Mouse (Mus musculus) heart, embryonic 16.5 days (tissue): ENCODE results near the gene Gm20721. TPM values are rescaled to one million over a fixed set of nuclear protein-coding genes. Genes with fewer than 3 reads are reported as not detected.

ENCODE experiments used
- ATAC-seq: fragments of 200-750 bp; cut with Nextera tagmentation; replicated peaks from 2 replicates; pipeline ENCODE4 v1.8.0; 2017; ENCODE audit warnings: moderate number of reproducible peaks; ENCODE audit not compliant: insufficient read depth, low FRiP score; ENCODE audit errors: extremely low read depth
- H3K27ac ChIP-seq: fragments of 300-500 bp; sonication (generic); 2 replicates; pipeline ENCODE4 v1.5.1; 2014; ENCODE audit warnings: mild to moderate bottlenecking, low read length, control low read depth, moderate library complexity
- H3K27me3 ChIP-seq: fragments of 300-500 bp; sonication (generic); 2 replicates; pipeline ENCODE4 v1.6.1; 2014; ENCODE audit warnings: low read length, mixed read lengths; ENCODE audit not compliant: control insufficient read depth, insufficient read depth
- H3K36me3 ChIP-seq: fragments of 300-500 bp; sonication (generic); 2 replicates; pipeline ENCODE4 v1.6.1; 2014; ENCODE audit not compliant: control insufficient read depth, insufficient read depth
- H3K4me1 ChIP-seq: fragments of 300-500 bp; sonication (generic); 2 replicates; pipeline ENCODE4 v1.6.1; 2014; ENCODE audit warnings: low read length, mixed read lengths; ENCODE audit not compliant: control insufficient read depth, insufficient read depth
- H3K4me2 ChIP-seq: fragments of 300-500 bp; sonication (generic); 2 replicates; pipeline ENCODE4 v1.6.1; 2014; ENCODE audit warnings: low read depth, mild to moderate bottlenecking, control low read depth, low read length
- H3K4me3 ChIP-seq: fragments of 300-500 bp; sonication (generic); 2 replicates; pipeline ENCODE4 v1.5.1; 2014; ENCODE audit warnings: mild to moderate bottlenecking, control low read depth, low read length
- H3K9ac ChIP-seq: fragments of 300-500 bp; sonication (generic); 2 replicates; pipeline ENCODE4 v1.6.1; 2014; ENCODE audit warnings: low read length, control low read depth
- H3K9me3 ChIP-seq: fragments of 300-500 bp; sonication (generic); replicated peaks from 2 replicates; pipeline ENCODE4 v1.6.1; 2016; ENCODE audit warnings: low read length; ENCODE audit not compliant: control insufficient read depth
- WGBS: fragments of 180-500 bp; shearing (Covaris S2); extraction: QIAGEN DNeasy Blood & Tissue Kit; methylation state at CpG from one replicate; pipeline ENCODE4 v1.1.7; 2014; 5-methylcytosine and 5-hydroxymethylcytosine counted together
- polyA plus RNA-seq: library from polyadenylated mRNA; unstranded; fragments of >200 nt; fragmentation: Nextera tagmentation; extraction: Ambion mirVana; gene quantifications from 2 replicates; pipeline ENCODE4 v1.2.1, GENCODE M21; 2015

Gm20721 gene
- polyA plus RNA-seq, 1 experiment from 2014 or later = 41.6 TPM

DNA sequence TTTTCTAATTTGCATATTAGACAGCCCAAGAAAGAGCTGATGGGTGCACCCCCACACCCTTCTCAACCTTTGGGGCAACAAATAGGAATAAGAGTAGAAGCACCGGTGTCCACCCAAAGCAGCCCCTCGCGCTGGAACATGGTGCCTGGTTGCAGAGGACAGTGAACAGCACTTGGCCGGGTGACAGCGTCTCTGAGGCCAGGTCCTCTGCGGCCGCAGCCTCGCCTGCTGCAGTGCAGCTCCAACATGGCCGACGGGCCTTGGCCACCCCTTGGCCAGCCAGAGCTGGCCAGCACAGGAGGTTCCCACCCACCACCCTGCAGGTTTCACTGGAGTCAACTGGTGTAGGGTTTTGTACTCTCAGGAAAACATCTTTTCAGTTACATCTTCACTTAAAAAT is 12.1 kb downstream of the Gm20721 start:
- ATAC-seq = no peak
- H3K4me3 ChIP-seq = peak overlapping the region; percentile 29; the same call in 1 of the 2 replicates
- no peaks in the 10 kb centered on the region for H3K27me3 ChIP-seq
- peak overlapping the region; percentile 72 for H3K4me2 ChIP-seq
- H3K27ac ChIP-seq = peak overlapping the region; percentile 63
- 0 out of 2 replicates have a peak, but pooled peaks cover 2% of the 10 kb centered on the region for H3K36me3 ChIP-seq
- WGBS = 51% methylated on average over 10 of the region's 10 CpGs
- H3K9ac ChIP-seq = peak overlapping the region; percentile 39; the same call in 1 of the 2 replicates
- peaks cover 72% of the 10 kb centered on the region for H3K4me1 ChIP-seq
- no peaks in the 10 kb centered on the region for H3K9me3 ChIP-seq

DNA sequence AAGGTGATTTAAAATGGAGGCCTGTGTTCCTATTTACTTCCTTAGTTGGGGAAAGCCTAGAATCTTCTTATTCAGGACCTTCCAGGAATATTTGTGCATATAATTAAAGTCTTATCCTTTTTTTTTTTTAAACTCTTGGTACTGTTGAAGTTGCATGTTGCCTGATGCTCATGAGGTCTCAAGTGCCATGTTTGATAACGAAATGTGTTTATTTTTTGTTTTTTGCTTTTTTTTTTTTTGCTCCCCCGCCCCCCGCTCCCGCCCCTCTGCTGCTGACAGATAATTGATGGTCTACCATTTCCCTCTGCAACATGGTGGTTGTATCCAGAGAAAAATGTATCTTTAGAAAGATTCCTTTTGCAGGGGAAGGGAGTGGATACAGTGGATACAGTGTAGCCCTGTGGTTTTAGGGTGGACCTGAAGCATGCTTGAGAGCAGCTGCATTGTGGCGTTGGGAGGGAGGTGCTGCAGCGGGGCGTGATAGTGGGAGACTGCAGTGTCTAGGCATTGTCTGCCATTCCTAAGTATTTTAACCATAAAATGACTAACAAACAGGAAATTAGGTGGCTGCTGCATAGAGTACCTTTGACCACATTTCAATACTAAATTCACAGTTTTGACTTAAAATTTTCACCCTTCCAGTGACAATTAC is 13.1 kb downstream of the Gm20721 start:
- H3K4me1 ChIP-seq = peaks cover 67% of the 10 kb centered on the region
- WGBS = 36% methylated on average over 7 of the region's 7 CpGs
- H3K27ac ChIP-seq = peak overlapping the region; percentile 52; the same call in 1 of the 2 replicates

DNA sequence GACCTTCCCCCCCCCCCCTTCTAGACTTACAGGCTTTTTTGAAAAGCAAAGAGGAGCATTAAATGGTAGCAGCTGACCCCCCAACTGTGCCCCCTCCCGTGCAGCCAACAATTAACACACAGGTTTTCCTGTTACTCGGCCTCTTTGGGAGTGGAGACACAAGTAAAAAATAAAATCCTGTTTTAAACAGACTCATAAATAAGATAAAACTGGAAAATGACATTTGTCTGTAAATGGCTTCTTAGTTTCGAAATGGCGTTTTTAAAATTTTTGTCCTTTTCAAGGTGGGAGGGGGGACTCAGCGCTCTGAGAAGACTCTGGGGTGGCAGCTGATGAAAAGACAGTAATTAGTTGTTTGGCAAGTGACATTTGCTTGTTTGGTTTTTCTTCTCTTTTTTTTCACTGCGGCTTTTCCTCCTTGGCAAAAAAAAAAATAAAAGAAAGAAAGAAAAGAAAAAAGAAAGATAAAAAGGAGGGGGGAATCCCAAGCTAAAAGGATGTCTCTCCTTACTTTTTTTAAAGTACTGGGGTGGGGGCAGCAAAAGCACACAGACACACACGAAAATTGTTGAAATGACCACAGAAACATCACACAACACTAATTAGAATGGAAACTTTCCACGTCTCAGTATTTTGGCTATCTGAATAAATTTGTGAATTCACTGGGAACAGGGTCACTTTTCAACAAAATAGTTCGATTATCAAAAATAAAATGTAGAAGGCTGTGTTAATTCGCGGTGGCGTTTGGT is 15.1 kb downstream of the Gm20721 start:
- peaks cover 52% of the 10 kb centered on the region for H3K4me1 ChIP-seq
- 18% methylated on average over 12 of the region's 12 CpGs for WGBS

More for the DNA sequence above, 13.1 kb downstream of the Gm20721 start:
- H3K36me3 ChIP-seq = 0 out of 2 replicates have a peak, but pooled peaks cover 2% of the 10 kb centered on the region
- H3K9me3 ChIP-seq = 0 out of 2 replicates have a peak, but pooled peaks cover 4% of the 10 kb centered on the region
- H3K4me2 ChIP-seq = peak overlapping the region; percentile 72
- H3K9ac ChIP-seq = 0 out of 2 replicates have a peak overlapping the region, but pooled peaks have one; percentile 18
- ATAC-seq = no peak
- H3K27me3 ChIP-seq = no peaks in the 10 kb centered on the region
- H3K4me3 ChIP-seq = 0 out of 2 replicates have a peak overlapping the region, but pooled peaks have one; percentile 10

DNA sequence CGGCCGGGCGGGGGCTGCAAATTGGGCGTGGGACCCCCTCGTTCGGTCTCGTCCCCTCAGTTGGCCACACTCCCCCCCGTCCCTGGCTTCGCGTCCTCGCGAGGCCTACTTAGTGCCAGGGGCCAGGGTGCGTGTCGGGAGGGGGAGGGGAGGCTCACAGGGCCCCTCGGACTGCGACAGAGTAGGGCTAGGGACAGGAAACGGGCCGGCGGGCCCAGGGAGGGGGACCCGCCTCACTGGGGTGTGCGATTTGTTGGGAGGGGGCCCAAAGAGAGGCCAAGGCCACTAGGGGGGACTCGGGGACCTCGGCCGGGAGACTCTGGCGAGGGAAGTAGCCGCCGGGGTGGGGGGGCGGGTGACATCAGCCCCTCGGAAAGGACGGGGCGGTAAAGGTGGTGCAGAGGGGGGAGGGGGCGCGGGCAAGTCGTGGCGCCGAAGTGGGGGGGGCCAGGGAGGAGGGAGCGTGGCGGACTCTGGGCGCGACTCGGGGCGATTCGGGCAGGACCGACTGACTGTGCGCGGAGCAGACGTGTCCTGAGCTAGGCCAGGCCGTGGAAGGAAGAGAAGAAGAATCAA is 15.8 kb downstream of the Gm20721 start:
- 0% methylated on average over 42 of the region's 48 CpGs for WGBS
- H3K4me1 ChIP-seq = peaks cover 45% of the 10 kb centered on the region

More for the DNA sequence above, 15.1 kb downstream of the Gm20721 start:
- peak overlapping the region; percentile 72 for H3K4me2 ChIP-seq
- peak overlapping the region; percentile 96 for H3K4me3 ChIP-seq
- H3K9me3 ChIP-seq = 0 out of 2 replicates have a peak, but pooled peaks cover 4% of the 10 kb centered on the region
- no peak for ATAC-seq
- H3K27me3 ChIP-seq = no peaks in the 10 kb centered on the region
- 0 out of 2 replicates have a peak, but pooled peaks cover 2% of the 10 kb centered on the region for H3K36me3 ChIP-seq
- H3K27ac ChIP-seq = peak overlapping the region; percentile 99
- peak overlapping the region; percentile 100 for H3K9ac ChIP-seq

DNA sequence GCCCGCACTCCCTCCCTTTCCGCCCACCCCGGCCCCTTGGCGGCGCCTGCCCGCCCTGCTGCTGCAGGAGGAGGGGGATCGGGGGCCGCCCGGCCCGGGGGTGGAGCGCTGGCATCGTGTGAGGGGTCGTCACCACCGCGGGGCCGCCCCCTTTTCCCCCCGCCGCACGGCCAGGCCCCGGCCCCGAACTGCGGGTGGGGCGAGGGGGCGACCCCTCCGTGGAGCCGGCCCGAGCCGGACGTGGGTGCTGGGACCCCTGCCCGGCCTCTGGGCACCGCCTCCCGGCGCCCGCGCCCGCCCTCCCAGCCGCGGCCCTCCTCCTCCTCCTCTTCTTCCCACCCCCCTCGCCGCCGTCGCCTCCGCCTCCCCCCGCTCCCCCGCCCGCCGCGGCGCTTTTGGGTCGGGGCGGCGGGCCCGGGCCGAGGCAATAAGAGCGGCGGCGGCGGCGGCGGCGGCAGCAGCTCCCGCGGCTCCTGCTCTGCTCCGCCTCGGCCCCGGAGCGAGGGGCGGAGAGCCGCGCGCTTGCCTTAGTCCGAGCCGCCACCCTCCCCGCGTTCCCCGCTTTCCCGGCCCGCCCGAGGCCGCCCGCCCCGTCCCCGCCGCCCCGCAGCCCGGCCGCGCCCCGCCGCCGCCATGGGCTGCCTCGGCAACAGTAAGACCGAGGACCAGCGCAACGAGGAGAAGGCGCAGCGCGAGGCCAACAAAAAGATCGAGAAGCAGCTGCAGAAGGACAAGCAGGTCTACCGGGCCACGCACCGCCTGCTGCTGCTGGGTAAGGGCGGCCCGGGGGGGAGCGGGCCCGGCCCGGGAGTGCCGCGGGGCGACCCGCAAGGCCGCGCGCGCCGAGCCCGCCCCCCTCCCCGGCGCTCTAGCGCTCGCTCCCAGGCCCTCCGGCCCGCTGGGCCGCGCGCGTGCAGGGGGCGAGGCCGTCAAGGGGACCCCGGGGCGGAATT is 16.6 kb downstream of the Gm20721 start:
- Histone ChIP-seq H3K4me2 (peak overlapping the region; percentile 72), H3K9ac (peak overlapping the region; percentile 100), H3K4me3 (peak overlapping the region; percentile 96), H3K27ac (peak overlapping the region; percentile 99), H3K36me3 (0 out of 2 replicates have a peak, but pooled peaks cover 2% of the 10 kb centered on the region), H3K27me3 (no peaks in the 10 kb centered on the region), H3K9me3 (0 out of 2 replicates have a peak, but pooled peaks cover 4% of the 10 kb centered on the region), H3K4me1 (peaks cover 38% of the 10 kb centered on the region)
- peak; percentile 77 for ATAC-seq
- WGBS = under 1% methylated on average over 95 of the region's 131 CpGs

More for the DNA sequence above, 15.8 kb downstream of the Gm20721 start:
- ATAC-seq = peak; percentile 49
- Histone ChIP-seq H3K4me3 (peak overlapping the region; percentile 96), H3K9me3 (0 out of 2 replicates have a peak, but pooled peaks cover 4% of the 10 kb centered on the region), H3K36me3 (0 out of 2 replicates have a peak, but pooled peaks cover 2% of the 10 kb centered on the region), H3K27me3 (no peaks in the 10 kb centered on the region), H3K9ac (peak overlapping the region; percentile 100), H3K4me2 (peak overlapping the region; percentile 72), H3K27ac (peak overlapping the region; percentile 99)

DNA sequence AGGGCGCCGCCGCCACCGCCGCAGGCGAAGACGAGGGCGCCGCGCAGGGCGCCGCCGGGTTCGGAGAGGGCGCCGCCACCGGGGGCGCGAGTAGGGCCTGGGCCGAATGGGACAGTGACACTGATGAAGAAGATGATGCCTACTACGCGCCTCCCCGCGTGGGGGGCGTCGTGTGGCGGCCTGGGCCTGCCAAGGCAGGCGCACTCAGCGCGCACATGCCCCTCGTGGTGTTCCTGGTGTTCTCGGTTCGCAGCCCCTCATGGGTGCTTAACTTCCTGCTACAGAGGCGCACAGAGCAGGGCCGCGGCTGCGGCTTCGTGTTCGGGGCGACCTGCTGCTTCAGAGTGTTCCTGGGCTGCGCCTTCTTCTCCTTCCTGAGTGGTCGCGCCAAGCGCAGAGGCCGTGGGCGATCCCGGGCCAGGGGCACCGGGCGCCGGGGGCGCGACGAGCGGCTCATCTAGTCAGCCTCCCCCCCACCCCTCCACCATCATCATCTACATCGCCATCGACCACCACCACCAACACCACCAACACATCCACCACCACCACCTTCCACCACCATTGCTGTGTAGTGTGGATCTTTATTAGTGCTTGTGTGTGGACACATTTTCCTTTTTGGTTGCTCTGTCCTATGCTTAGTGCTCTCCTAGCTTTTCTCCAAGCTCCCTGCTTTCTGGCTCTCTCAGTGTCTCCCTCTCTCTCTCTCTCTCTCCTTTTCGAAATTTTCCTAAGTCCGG is 17.4 kb downstream of the Gm20721 start:
- Histone ChIP-seq H3K4me2 (peak overlapping the region; percentile 64), H3K9ac (peak overlapping the region; percentile 100), H3K4me3 (peak overlapping the region; percentile 96), H3K4me1 (peaks cover 29% of the 10 kb centered on the region), H3K27me3 (no peaks in the 10 kb centered on the region), H3K27ac (peak overlapping the region; percentile 99), H3K36me3 (no peaks in the 10 kb centered on the region), H3K9me3 (0 out of 2 replicates have a peak, but pooled peaks cover 4% of the 10 kb centered on the region)
- no peak for ATAC-seq
- WGBS = 40% methylated on average over 55 of the region's 58 CpGs

DNA sequence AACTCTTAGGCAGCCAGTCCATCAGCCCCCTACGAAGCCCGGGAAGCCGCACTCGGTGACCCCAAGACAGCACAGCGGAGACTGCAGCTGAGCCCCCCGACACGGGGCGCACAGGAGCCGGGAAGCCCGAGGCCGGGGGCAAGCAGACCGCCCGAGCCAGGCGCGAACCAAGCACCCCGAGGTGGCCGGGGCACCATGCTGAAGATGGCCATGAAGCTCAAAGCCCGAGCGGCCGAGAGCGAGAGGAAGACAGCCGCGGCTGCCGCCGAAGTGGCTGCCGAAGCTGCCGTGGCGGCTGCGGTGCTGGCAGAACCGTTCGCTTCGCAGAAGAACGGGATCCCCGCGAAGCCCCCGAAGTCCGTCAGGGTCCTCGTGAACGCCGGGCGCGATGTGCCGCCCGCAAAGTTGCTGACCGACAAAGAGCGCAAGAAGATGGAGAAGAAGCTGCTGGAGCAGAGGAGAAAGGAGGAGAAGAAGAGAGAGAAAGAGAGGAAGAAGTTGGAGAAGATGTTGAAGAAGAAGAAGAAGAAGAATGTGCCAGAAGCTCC is 18.1 kb downstream of the Gm20721 start:
- H3K4me2 ChIP-seq = peak overlapping the region; percentile 64

More for the DNA sequence above, 18.1 kb downstream of the Gm20721 start:
- H3K9me3 ChIP-seq = 0 out of 2 replicates have a peak, but pooled peaks cover 4% of the 10 kb centered on the region
- peaks cover 22% of the 10 kb centered on the region for H3K4me1 ChIP-seq
- no peak for ATAC-seq
- WGBS = 54% methylated on average over 46 of the region's 46 CpGs
- H3K27me3 ChIP-seq = no peaks in the 10 kb centered on the region
- peak overlapping the region; percentile 99 for H3K27ac ChIP-seq
- H3K36me3 ChIP-seq = no peaks in the 10 kb centered on the region
- H3K9ac ChIP-seq = peak overlapping the region; percentile 100
- peak overlapping the region; percentile 96 for H3K4me3 ChIP-seq
